Mouse (Mus musculus) megakaryocyte-erythroid progenitor cell, adult 5 weeks (primary cell): ENCODE results near the gene Pelo. TPM values are rescaled to one million over a fixed set of nuclear protein-coding genes. Genes with fewer than 3 reads are reported as not detected.

ENCODE experiments used
- polyA plus RNA-seq: library from polyadenylated mRNA; stranded (reverse); fragments of >175 nt; gene quantifications from 2 replicates; pipeline ENCODE4 v1.2.3, GENCODE M21; 2012

The Pelo gene
- polyA plus RNA-seq: 24.5 and 30.5 TPM in 2 replicates

GRCm38 (mm10) chr13:115090069-115090976, at the start of gene Pelo:
TSS of gene Pelo (minus strand) at chr13:115090186.

GRCm38 (mm10) chr13:115101355-115102191, 11.6 kb upstream of the Pelo start, which contains the start of the genes Gm49395 and Itga1:
TSS of gene Gm49395 (minus strand) at chr13:115101921.
TSS of gene Itga1 (minus strand) at chr13:115101964.

Other genes with a start within 250 kb of the Pelo start
- gene Itga2, start 158.1 kb downstream of the Pelo start, polyA plus RNA-seq: 0.13 TPM in 2 replicates
- gene Gm49395, start 11.7 kb upstream of the Pelo start, polyA plus RNA-seq: 5.3 and 9.9 TPM in 2 replicates
- gene Itga1, start 11.8 kb upstream of the Pelo start, polyA plus RNA-seq: 0.15 and 0.95 TPM in 2 replicates